In the genomic region with DNA sequence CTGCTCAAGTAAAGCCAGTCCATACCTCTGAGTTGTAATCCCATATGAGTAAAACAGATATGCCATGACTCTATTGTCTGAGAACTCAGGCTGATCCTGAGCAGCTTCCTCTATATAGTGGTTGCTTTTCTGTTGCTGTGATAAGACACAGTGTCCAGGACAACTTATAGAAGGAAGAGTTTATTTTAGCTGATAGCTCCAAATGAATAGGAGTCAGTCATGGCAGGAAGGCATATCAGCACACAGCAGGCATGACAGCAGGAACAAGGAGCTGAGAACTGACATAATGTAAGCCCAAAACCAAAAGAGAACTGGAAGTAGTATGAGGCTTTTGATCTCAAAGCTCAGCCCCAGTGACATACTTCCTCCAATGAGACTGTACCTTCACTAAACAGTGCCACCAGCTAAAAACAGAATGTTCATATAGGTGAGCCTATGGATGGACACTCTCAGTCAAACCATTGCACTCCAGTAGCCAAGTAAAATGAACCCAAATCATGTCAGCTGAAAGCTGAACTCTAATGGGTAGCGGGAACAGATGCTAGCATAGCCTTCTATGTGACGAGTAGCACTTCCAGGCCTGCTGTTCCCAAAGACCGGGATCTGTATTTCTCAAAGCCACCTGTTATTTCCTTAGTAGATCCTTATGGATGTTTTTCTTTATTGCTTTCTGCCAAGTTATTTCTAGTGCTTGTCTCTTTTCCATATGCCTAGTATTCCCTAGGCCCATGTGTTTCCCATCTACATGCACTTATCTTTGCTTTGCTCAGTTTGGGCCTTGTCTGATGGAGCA, we compare ENCODE assay signal across 28 mouse cellular contexts.
A peak's percentile ranks its signal among the peaks of the same experiment; 100 is the strongest.
DNase-seq lines count a peak whose midpoint lies in the region; ATAC-seq and TF ChIP-seq lines count a peak whose summit lies in the region.
"Had no signal": no experiment of that assay in that cellular context is flagged by ENCODE, and none has a peak within 500 bp of the region (broad histone marks: within the 10 kb centered on the region; RNA-seq: fewer than 3 reads in every experiment).

No protein-coding gene starts in this region.

- ATAC-seq in forebrain, postnatal 0 days = peak; percentile 85
- ATAC-seq in kidney, embryonic 15.5 days (replicated peaks; ENCODE audit: low FRiP score) = no peak
- ATAC-seq in kidney, embryonic 14.5 days (ENCODE audit: low FRiP score, low TSS enrichment) = no peak

- no peak for TF ChIP-seq CTCF in forebrain, postnatal 0 days (IDR thresholded peaks at IDR 0.05; ENCODE audit: low read depth)
- no peak for TF ChIP-seq CTCF in brain, embryonic 14.5 days (IDR thresholded peaks at IDR 0.05; ENCODE audit: borderline replicate concordance, extremely low read depth, insufficient read depth, insufficient read length)

- H3K4me1 ChIP-seq in forebrain, postnatal 0 days (ENCODE audit: insufficient read depth) = 0 out of 2 replicates have a peak, but pooled peaks cover 3% of the 10 kb centered on the region
- H3K4me1 ChIP-seq in forebrain, embryonic 10.5 days = peaks cover 14% of the 10 kb centered on the region
- no peaks in the 10 kb centered on the region for H3K4me1 ChIP-seq in kidney, embryonic 15.5 days
- no peaks in the 10 kb centered on the region for H3K4me1 ChIP-seq in kidney, embryonic 14.5 days (ENCODE audit: control insufficient read depth, insufficient read depth, low read length)

- peak; percentile 65 for DNase-seq in forebrain, postnatal 0 days
- no peak for DNase-seq in forebrain, embryonic 10.5 days (ENCODE audit: extremely low spot score, low spot score)
- peak; percentile 34 for DNase-seq in layer of hippocampus, adult 11-12 months (ENCODE audit: low spot score)
- DNase-seq in layer of hippocampus, postnatal 36 days = no peak
- peak; percentile 19 for DNase-seq in brain, embryonic 14.5 days (ENCODE audit: low read depth)
- DNase-seq in layer of hippocampus, adult 9-10 months (ENCODE audit: low spot score) = peak; percentile 24
- DNase-seq: adrenal gland, postnatal 14 days; cerebellum, adult 2 months; cerebellum, postnatal 14 days; gastrocnemius, adult 2 months; gastrocnemius, postnatal 36 days; heart, adult 2 months; heart, postnatal 36 days; kidney, adult 11 months; kidney, postnatal 36 days; liver; lung, adult 2 months; lung, postnatal 10 days; midbrain, embryonic 14.5 days; retina, postnatal 1 day; spleen, adult 18-20 months; thymus, adult 18-20 months; thymus, postnatal 25 days had no signal

- no peaks in the 10 kb centered on the region for H3K36me3 ChIP-seq in forebrain, postnatal 0 days (ENCODE audit: insufficient read depth)
- no peaks in the 10 kb centered on the region for H3K36me3 ChIP-seq in forebrain, embryonic 10.5 days (replicated peaks)
- no peaks in the 10 kb centered on the region for H3K36me3 ChIP-seq in kidney, embryonic 15.5 days
- no peaks in the 10 kb centered on the region for H3K36me3 ChIP-seq in kidney, embryonic 14.5 days (ENCODE audit: control insufficient read depth, insufficient read depth, low read length)

- H3K27ac ChIP-seq in forebrain, postnatal 0 days (ENCODE audit: low read depth, low read length) = no peak overlapping the region
- no peak overlapping the region for H3K27ac ChIP-seq in forebrain, embryonic 10.5 days
- H3K27ac ChIP-seq in kidney, embryonic 15.5 days = no peak overlapping the region
- H3K27ac ChIP-seq in kidney, embryonic 14.5 days (ENCODE audit: low read depth, low read length) = no peak overlapping the region
- H3K27ac ChIP-seq: gastrocnemius, adult 2 months; heart, adult 2 months; hindbrain, embryonic 13.5 days; liver, embryonic 14.5 days; macrophage had no signal

- no peak overlapping the region for H3K4me2 ChIP-seq in forebrain, postnatal 0 days (ENCODE audit: low read depth)
- H3K4me2 ChIP-seq in kidney, embryonic 15.5 days = no peak overlapping the region
- H3K4me2 ChIP-seq in kidney, embryonic 14.5 days (replicated peaks; ENCODE audit: low read depth, low read length) = no peak overlapping the region
- H3K4me2 ChIP-seq: hindbrain, embryonic 13.5 days had no signal

- no peaks in the 10 kb centered on the region for H3K27me3 ChIP-seq in forebrain, postnatal 0 days (ENCODE audit: insufficient read depth, low read length)
- H3K27me3 ChIP-seq in forebrain, embryonic 10.5 days (ENCODE audit: poor library complexity, severe bottlenecking) = peaks cover 49% of the 10 kb centered on the region
- H3K27me3 ChIP-seq in kidney, embryonic 15.5 days = no peaks in the 10 kb centered on the region; the same call in 1 of the 2 replicates
- no peaks in the 10 kb centered on the region for H3K27me3 ChIP-seq in kidney, embryonic 14.5 days (ENCODE audit: control insufficient read depth, insufficient read depth, low read length)

- no peak for TF ChIP-seq POLR2A in brain, embryonic 14.5 days (IDR thresholded peaks at IDR 0.05; ENCODE audit: borderline replicate concordance, extremely low read depth, insufficient read depth, insufficient read length, poor library complexity, severe bottlenecking)

- no peak overlapping the region for H3K4me3 ChIP-seq in forebrain, postnatal 0 days (ENCODE audit: low read depth, low read length)
- no peak overlapping the region for H3K4me3 ChIP-seq in forebrain, embryonic 10.5 days
- no peak overlapping the region for H3K4me3 ChIP-seq in kidney, embryonic 15.5 days (replicated peaks)
- no peak overlapping the region for H3K4me3 ChIP-seq in kidney, embryonic 14.5 days (ENCODE audit: low read length)
- H3K4me3 ChIP-seq: gastrocnemius, adult 2 months; heart, adult 2 months; hindbrain, embryonic 13.5 days had no signal

- WGBS in forebrain, postnatal 0 days = 74% methylated on average over 3 of the region's 3 CpGs
- 97% methylated on average over 3 of the region's 3 CpGs for WGBS in forebrain, embryonic 10.5 days
- 90% methylated on average over 3 of the region's 3 CpGs for WGBS in kidney, embryonic 15.5 days
- WGBS in kidney, embryonic 14.5 days = 88% methylated on average over 3 of the region's 3 CpGs

- no peaks in the 10 kb centered on the region for H3K9me3 ChIP-seq in forebrain, postnatal 0 days (ENCODE audit: low read length)
- no peaks in the 10 kb centered on the region for H3K9me3 ChIP-seq in forebrain, embryonic 10.5 days
- H3K9me3 ChIP-seq in kidney, embryonic 15.5 days (replicated peaks) = no peaks in the 10 kb centered on the region
- no peaks in the 10 kb centered on the region for H3K9me3 ChIP-seq in kidney, embryonic 14.5 days (ENCODE audit: control insufficient read depth, low read length)
- H3K9me3 ChIP-seq: hindbrain, embryonic 13.5 days had no signal

- no peak overlapping the region for H3K9ac ChIP-seq in forebrain, postnatal 0 days
- no peak overlapping the region for H3K9ac ChIP-seq in kidney, embryonic 15.5 days
- H3K9ac ChIP-seq in kidney, embryonic 14.5 days (ENCODE audit: low read depth, low read length) = no peak overlapping the region
- H3K9ac ChIP-seq: hindbrain, embryonic 13.5 days; liver, embryonic 14.5 days had no signal

Comparison
In these comparisons a context has a peak if more than half of its experiments do, and no peak if none do; other contexts are left out.
1. DNase-seq: peak in forebrain, postnatal 0 days (single experiment), layer of hippocampus, adult 11-12 months (single experiment), brain, embryonic 14.5 days (single experiment) and layer of hippocampus, adult 9-10 months (single experiment); none in forebrain, embryonic 10.5 days (single experiment) and layer of hippocampus, postnatal 36 days (0 of 2).